In genomic region chr17:32341102-32341501, GRCm38 (mm10) we compare ENCODE assay signal across 21 mouse cellular contexts.
"Had no signal": no experiment of that assay in that cellular context is flagged by ENCODE, and none has a peak within 500 bp of the region (broad histone marks: within the 10 kb centered on the region; RNA-seq: fewer than 3 reads in every experiment).

No protein-coding gene starts in this region.

- ATAC-seq: intestine, embryonic 16.5 days; liver, postnatal 0 days; lung, postnatal 0 days; midbrain, embryonic 15.5 days had no signal

- H3K9me3 ChIP-seq: limb, embryonic 12.5 days; limb, embryonic 15.5 days; midbrain, embryonic 12.5 days; midbrain, embryonic 15.5 days; stomach, embryonic 15.5 days had no signal

- H3K4me1 ChIP-seq: limb, embryonic 12.5 days; limb, embryonic 15.5 days; midbrain, embryonic 12.5 days; midbrain, embryonic 15.5 days; stomach, embryonic 15.5 days had no signal

- H3K4me2 ChIP-seq: limb, embryonic 12.5 days; limb, embryonic 15.5 days; liver, embryonic 11.5 days; lung, embryonic 14.5 days; midbrain, embryonic 12.5 days; midbrain, embryonic 15.5 days; stomach, embryonic 15.5 days had no signal

- H3K9ac ChIP-seq: limb, embryonic 12.5 days; limb, embryonic 15.5 days; liver, embryonic 14.5 days; liver, postnatal 0 days; lung, embryonic 14.5 days; midbrain, embryonic 12.5 days; midbrain, embryonic 15.5 days; stomach, embryonic 15.5 days had no signal

- H3K27me3 ChIP-seq: limb, embryonic 12.5 days; limb, embryonic 15.5 days; midbrain, embryonic 12.5 days; midbrain, embryonic 15.5 days; stomach, embryonic 15.5 days had no signal

- H3K27ac ChIP-seq: kidney, postnatal 0 days; limb, embryonic 12.5 days; limb, embryonic 15.5 days; liver, embryonic 14.5 days; macrophage; midbrain, embryonic 12.5 days; midbrain, embryonic 15.5 days; stomach, embryonic 15.5 days had no signal

- DNase-seq: kidney, adult 18-20 months; kidney, postnatal 25 days; left cerebral cortex, postnatal 4 days; liver, postnatal 0 days; lung, embryonic 14.5 days; retina, postnatal 1 day; right cerebral cortex, postnatal 25 days; spleen, adult 18-20 months; thymus, postnatal 4 days had no signal

- H3K4me3 ChIP-seq: limb, embryonic 12.5 days; limb, embryonic 15.5 days; midbrain, embryonic 12.5 days; midbrain, embryonic 15.5 days; myocyte; stomach, embryonic 15.5 days had no signal
